Mouse (Mus musculus) midbrain, embryonic 16.5 days (tissue): Measurements from ENCODE around the gene Car10. TPM values are rescaled to one million over a fixed set of nuclear protein-coding genes. Genes with fewer than 3 reads are reported as not detected.

Experiments
- ATAC-seq: fragments of 200-750 bp; cut with Nextera tagmentation; 2 replicates; pipeline ENCODE4 v1.8.0; 2017; ENCODE audit warnings: moderate TSS enrichment
- H3K27ac ChIP-seq: fragments of 300-500 bp; sonication (generic); 2 replicates; pipeline ENCODE4 v1.5.1; 2014; ENCODE audit warnings: mild to moderate bottlenecking, low read length, mixed read lengths
- H3K27me3 ChIP-seq: fragments of 300-500 bp; sonication (generic); 2 replicates; pipeline ENCODE4 v1.6.1; 2014; ENCODE audit warnings: low read depth, low read length, mixed read lengths; ENCODE audit not compliant: control insufficient read depth, insufficient read depth
- H3K36me3 ChIP-seq: fragments of 300-500 bp; sonication (generic); 2 replicates; pipeline ENCODE4 v1.6.1; 2014; ENCODE audit warnings: mild to moderate bottlenecking, low read length, moderate library complexity, mixed read lengths; ENCODE audit not compliant: control insufficient read depth, insufficient read depth
- H3K4me1 ChIP-seq: fragments of 300-500 bp; sonication (generic); 2 replicates; pipeline ENCODE4 v1.6.1; 2014; ENCODE audit warnings: mild to moderate bottlenecking, low read length, mixed read lengths; ENCODE audit not compliant: control insufficient read depth, insufficient read depth
- H3K4me2 ChIP-seq: fragments of 300-500 bp; sonication (generic); 2 replicates; pipeline ENCODE4 v1.6.1; 2014; ENCODE audit warnings: mild to moderate bottlenecking, low read length, mixed read lengths
- H3K4me3 ChIP-seq: fragments of 300-500 bp; sonication (generic); 2 replicates; pipeline ENCODE4 v1.5.1; 2014; ENCODE audit warnings: low read depth, mild to moderate bottlenecking, low read length, moderate library complexity, mixed read lengths
- H3K9ac ChIP-seq: fragments of 300-500 bp; sonication (generic); 2 replicates; pipeline ENCODE4 v1.6.1; 2014; ENCODE audit warnings: low read depth, low read length, mixed read lengths
- H3K9me3 ChIP-seq: fragments of 300-500 bp; sonication (generic); replicated peaks from 2 replicates; pipeline ENCODE4 v1.6.1; 2014; ENCODE audit warnings: mild to moderate bottlenecking, low read length, mixed read lengths; ENCODE audit not compliant: control insufficient read depth, poor library complexity, severe bottlenecking
- WGBS: fragments of 180-500 bp; shearing (Covaris S2); extraction: QIAGEN DNeasy Blood & Tissue Kit; methylation state at CpG from one replicate; pipeline ENCODE4 v1.1.7; 2014; 5-methylcytosine and 5-hydroxymethylcytosine counted together
- polyA plus RNA-seq: library from polyadenylated mRNA; unstranded; fragments of >200 nt; fragmentation: Nextera tagmentation; extraction: Ambion mirVana; gene quantifications from 2 replicates; pipeline ENCODE4 v1.2.1, GENCODE M21; 2015

Gene Car10
- polyA plus RNA-seq, 1 experiment from 2014 or later, result 65.4 TPM

DNA sequence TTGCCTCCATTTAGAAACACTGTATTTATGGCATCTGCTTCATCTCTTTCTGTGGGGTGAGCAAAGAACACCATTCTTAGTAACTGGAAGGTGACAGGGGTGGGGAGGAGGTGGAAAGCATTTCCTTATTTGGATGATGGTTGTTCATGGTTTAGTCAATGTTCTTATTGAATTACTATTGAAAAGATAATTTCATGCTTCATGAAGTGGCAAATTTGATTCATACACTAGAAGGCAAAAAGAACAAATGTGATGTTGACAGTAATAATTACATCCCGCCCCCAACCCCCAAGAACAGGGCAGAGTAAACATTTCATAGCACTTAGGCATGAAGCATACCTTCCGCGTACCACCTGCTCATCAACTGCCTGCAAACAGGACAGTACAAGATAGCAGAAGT is 239.9 kb downstream of the Car10 start:
- H3K4me1 ChIP-seq, result no peaks in the 10 kb centered on the region
- no peak overlapping the region for H3K9ac ChIP-seq
- H3K4me2 ChIP-seq, result no peak overlapping the region
- no peak overlapping the region for H3K4me3 ChIP-seq
- no peak overlapping the region for H3K27ac ChIP-seq
- 82% methylated on average over 3 of the region's 3 CpGs for WGBS
- H3K36me3 ChIP-seq, result no peaks in the 10 kb centered on the region
- no peak for ATAC-seq
- no peaks in the 10 kb centered on the region for H3K9me3 ChIP-seq
- no peaks in the 10 kb centered on the region for H3K27me3 ChIP-seq

DNA sequence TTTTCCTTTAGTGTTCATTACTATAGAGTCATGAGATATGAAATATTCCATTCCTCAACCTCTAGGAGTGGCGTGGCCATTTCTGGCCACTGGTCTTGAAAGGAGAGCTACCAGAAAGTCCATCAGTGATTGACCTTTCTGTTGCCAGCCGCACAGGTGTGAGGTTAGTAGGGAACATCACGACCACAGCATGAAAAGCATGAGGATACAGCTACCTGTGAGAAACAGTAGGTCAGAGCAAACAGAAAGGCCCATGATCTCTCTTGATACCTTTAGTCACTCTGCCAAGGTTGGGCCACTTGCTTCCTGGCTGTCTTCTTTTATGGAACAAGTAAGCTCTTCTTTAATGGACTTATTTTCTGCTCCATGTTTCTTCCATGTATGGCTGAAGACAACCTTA is 246.1 kb downstream of the Car10 start:
- Histone ChIP-seq H3K36me3 (no peaks in the 10 kb centered on the region), H3K27me3 (no peaks in the 10 kb centered on the region), H3K27ac (no peak overlapping the region), H3K4me1 (no peaks in the 10 kb centered on the region), H3K9me3 (no peaks in the 10 kb centered on the region), H3K9ac (no peak overlapping the region), H3K4me3 (no peak overlapping the region), H3K4me2 (no peak overlapping the region)
- 92% methylated on average over 3 of the region's 3 CpGs for WGBS
- no peak for ATAC-seq

DNA sequence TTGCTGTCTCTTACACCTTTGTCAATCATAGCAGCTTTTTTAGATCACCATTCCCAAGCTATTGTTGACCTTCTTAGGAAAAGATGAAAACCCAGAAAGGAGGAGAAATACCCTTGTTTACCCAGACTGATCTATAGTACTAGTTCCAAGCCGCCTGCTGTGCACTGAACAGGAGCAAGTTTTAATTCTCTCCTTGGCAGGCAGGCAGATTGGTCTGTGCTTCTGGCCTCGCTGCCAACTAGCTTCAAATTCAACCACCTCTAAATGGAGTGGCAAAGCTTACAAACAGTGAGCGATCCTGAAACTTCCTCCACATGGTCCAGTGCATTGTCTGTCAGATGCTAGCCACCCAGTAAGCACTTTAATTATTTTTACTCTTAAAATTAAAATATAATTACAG is 247.0 kb downstream of the Car10 start:
- WGBS, result 67% methylated on average over 3 of the region's 3 CpGs
- Histone ChIP-seq H3K4me2 (no peak overlapping the region), H3K36me3 (no peaks in the 10 kb centered on the region), H3K27me3 (no peaks in the 10 kb centered on the region), H3K9me3 (no peaks in the 10 kb centered on the region), H3K9ac (no peak overlapping the region), H3K4me3 (no peak overlapping the region), H3K27ac (no peak overlapping the region), H3K4me1 (no peaks in the 10 kb centered on the region)
- ATAC-seq, result no peak

DNA sequence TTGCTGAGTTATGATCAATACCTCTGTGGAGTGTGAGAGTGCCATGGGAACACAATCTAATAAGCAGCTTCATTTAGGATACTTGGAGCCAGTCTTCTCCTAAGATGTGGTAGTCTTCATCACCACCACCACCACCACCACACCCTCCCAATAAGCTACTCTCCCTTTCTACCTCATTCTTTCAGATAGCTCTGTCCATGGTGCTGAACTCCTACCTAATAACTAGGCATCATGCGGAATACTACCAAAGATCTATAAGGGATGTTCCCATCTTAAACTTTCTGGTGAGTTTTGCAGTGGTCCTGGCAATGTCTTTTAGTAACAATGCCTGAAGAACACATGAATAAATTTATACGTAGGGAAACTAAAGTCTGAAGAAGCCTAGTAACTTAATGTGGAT is 263.7 kb downstream of the Car10 start:
- no peak overlapping the region for H3K9ac ChIP-seq
- no peaks in the 10 kb centered on the region for H3K27me3 ChIP-seq
- no peak overlapping the region for H3K4me2 ChIP-seq
- H3K36me3 ChIP-seq, result no peaks in the 10 kb centered on the region
- H3K4me1 ChIP-seq, result no peaks in the 10 kb centered on the region
- no peak overlapping the region for H3K4me3 ChIP-seq
- ATAC-seq, result no peak
- no peak overlapping the region for H3K27ac ChIP-seq
- no peaks in the 10 kb centered on the region for H3K9me3 ChIP-seq
- 72% methylated on average over 2 of the region's 2 CpGs for WGBS

DNA sequence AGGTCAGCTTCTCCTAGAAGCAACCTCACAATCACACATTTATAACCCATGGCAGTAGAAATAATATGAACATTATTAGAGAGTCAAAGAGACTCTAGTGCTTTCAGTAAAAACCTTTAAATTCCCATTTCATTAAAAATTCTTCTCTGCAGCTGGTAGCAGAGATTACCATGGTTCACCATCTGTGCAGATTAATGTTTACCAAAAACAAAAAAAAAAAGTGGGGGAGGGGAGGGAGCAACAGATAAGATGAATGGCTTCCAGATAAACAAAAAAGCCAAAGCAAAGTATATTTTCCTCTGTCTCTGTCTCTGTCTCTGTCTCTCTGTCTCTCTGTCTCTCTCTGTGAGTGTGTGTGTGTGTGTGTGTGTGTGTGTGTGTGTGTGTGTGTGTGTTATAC is 266.3 kb downstream of the Car10 start:
- H3K27ac ChIP-seq, result no peak overlapping the region
- H3K27me3 ChIP-seq, result no peaks in the 10 kb centered on the region
- H3K4me1 ChIP-seq, result no peaks in the 10 kb centered on the region
- ATAC-seq, result no peak
- no peaks in the 10 kb centered on the region for H3K36me3 ChIP-seq
- no peak overlapping the region for H3K9ac ChIP-seq
- no peak overlapping the region for H3K4me3 ChIP-seq
- no peaks in the 10 kb centered on the region for H3K9me3 ChIP-seq
- no peak overlapping the region for H3K4me2 ChIP-seq

DNA sequence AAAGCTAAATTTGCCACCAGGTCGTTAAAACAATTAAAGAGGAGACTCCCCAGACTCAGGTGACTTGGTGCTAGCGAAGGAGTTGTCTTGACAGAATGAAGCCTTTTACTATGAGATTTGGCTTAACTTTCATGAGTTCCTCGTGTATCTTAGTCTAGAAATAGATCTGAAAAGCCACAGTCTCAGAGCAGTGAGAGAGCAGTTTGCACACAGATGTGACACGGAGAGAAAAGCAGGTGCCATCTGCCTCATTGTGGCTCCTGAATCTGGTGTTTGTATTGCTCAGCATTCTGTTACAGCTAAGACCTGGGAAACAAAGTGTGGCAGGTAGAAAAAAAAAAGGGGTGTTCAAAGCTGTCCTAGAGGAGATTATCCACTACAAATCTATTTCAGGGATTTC is 269.4 kb downstream of the Car10 start:
- Histone ChIP-seq H3K9me3 (no peaks in the 10 kb centered on the region), H3K4me2 (no peak overlapping the region), H3K4me1 (no peaks in the 10 kb centered on the region), H3K36me3 (no peaks in the 10 kb centered on the region), H3K4me3 (no peak overlapping the region), H3K27ac (no peak overlapping the region), H3K9ac (no peak overlapping the region), H3K27me3 (no peaks in the 10 kb centered on the region)
- no peak for ATAC-seq
- WGBS, result 34% methylated on average over 4 of the region's 4 CpGs

DNA sequence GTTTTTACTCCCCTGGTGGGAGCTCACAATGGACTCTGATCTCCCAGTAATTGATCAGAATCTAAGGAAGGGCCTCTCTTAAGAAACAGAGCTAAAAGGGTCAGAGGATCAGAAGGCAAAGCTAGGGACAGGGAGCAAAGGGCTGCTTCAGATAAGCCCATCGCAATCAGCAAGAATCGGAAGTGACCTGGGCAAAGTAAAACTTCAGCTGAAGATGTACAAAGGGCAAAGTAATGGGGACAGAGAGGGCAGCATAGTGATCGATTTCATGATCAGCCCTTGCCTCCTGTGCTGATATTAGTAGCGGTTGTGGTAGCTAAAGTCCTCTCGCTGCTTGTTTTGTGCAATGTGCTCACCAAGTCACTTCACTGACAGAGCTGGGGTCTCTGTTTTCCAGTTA is 269.9 kb downstream of the Car10 start:
- 34% methylated on average over 5 of the region's 5 CpGs for WGBS
- no peaks in the 10 kb centered on the region for H3K27me3 ChIP-seq
- no peak overlapping the region for H3K4me3 ChIP-seq
- no peaks in the 10 kb centered on the region for H3K4me1 ChIP-seq
- no peak overlapping the region for H3K4me2 ChIP-seq
- H3K27ac ChIP-seq, result no peak overlapping the region
- no peak overlapping the region for H3K9ac ChIP-seq
- H3K9me3 ChIP-seq, result no peaks in the 10 kb centered on the region
- no peak for ATAC-seq
- no peaks in the 10 kb centered on the region for H3K36me3 ChIP-seq

DNA sequence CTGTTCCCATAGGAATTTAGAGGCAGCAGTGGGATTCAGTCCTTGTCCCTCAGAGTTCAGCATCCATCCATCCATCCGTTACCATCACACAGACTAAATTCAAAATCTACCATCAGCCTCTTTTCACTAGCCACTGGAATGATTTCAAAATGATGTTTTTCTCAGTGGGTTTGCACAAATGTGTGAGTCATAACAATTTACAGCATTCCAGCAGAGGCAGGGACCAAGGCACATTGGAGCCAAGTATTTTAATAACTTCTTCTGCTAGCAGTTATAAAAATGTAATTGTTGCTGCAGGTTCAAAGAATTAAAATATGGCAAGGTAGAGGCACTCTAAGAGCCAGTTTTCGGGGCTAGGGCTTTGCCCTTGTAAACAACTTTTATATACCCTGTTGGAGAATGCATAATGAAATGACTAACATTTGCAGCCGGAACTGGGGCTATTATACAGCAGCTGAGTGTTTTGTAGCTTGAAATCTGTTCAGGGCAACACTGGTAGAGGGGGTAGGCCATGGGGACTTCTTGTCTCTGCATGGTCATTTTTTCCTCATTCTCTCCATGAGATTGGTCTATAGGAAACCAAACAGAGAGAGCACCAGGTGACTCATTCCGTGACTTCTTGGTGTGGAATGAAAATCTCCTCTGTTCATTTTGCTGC is 276.0 kb downstream of the Car10 start:
- no peak for ATAC-seq
- Histone ChIP-seq H3K4me3 (no peak overlapping the region), H3K27ac (no peak overlapping the region), H3K4me2 (no peak overlapping the region), H3K27me3 (no peaks in the 10 kb centered on the region), H3K9ac (no peak overlapping the region), H3K9me3 (no peaks in the 10 kb centered on the region), H3K36me3 (no peaks in the 10 kb centered on the region), H3K4me1 (no peaks in the 10 kb centered on the region)
- 86% methylated on average over 4 of the region's 4 CpGs for WGBS

DNA sequence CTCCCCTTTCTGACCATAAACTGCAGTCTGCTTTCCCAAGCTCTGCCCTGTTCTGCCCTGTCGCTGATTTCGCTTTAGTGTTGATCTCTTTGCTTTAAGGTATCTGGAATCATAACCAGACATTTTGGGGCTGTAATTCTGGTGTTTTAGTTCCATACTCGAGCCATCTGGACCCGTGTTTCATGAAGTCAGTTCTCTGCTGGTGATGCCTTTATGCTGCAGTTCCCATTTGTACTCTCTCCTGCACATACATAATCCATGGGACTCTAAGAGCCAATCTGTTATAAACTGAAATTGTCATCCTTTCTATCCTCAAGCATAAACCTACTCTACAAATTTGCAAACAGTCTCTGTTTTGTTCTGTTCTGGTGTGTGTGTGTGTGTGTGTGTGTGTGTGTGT is 293.3 kb downstream of the Car10 start:
- H3K9ac ChIP-seq, result no peak overlapping the region
- H3K9me3 ChIP-seq, result no peaks in the 10 kb centered on the region
- 87% methylated on average over 4 of the region's 4 CpGs for WGBS
- H3K4me2 ChIP-seq, result no peak overlapping the region
- H3K4me1 ChIP-seq, result no peaks in the 10 kb centered on the region
- H3K4me3 ChIP-seq, result no peak overlapping the region
- no peaks in the 10 kb centered on the region for H3K36me3 ChIP-seq
- H3K27ac ChIP-seq, result no peak overlapping the region
- no peaks in the 10 kb centered on the region for H3K27me3 ChIP-seq
- ATAC-seq, result no peak
